Mouse (Mus musculus) small intestine, adult 2 months (tissue): ENCODE data around the gene Antxr2.

Source experiments
- CTCF ChIP-seq: fragments of 200-500 bp; IDR thresholded peaks from 2 replicates; pipeline ENCODE4 v1.5.1; 2012; ENCODE audit warnings: low read depth, mild to moderate bottlenecking, control low read depth, inconsistent platforms, low read length, moderate library complexity, mixed read lengths; ENCODE audit not compliant: insufficient replicate concordance, insufficient read length; ENCODE audit errors: extremely low read depth
- POLR2A ChIP-seq: fragments of 200-500 bp; IDR thresholded peaks from 2 replicates; pipeline ENCODE4 v1.6.1; 2012; ENCODE audit warnings: low read depth, mild to moderate bottlenecking, control low read depth, inconsistent platforms, low read length, moderate library complexity

DNA sequence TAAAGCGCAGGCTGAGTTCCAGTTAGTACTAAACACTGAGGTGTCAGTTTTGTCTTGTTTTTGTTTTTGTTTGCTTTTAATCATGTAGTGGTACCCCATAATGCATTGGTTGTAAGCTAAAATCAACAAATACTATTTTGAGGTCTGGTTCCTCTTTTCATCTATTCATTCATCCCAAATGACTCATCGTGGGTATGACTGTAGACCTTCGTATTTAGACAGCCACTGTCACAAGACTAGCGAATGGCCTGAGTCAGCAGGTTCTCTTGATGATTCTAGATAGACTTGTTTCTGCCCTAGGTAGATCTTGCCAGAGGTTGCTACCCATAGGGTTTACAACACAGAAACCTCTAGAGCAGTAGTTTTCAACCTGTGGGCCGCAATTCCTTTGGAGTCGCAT is 116.9 kb downstream of the Antxr2 start:
- TF ChIP-seq CTCF (no peak), POLR2A (no peak)
